Mouse (Mus musculus) layer of hippocampus, postnatal 14 days (tissue): ENCODE measurements at regions not wholly inside any gene's neighbourhood (a gene's known extent, or its start where the extent isn't known, plus 50 kb on each side); places are given as distances from the start of the nearest gene placed in this dataset.

Experiments
- DNase-seq, 2 experiments: peaks; one replicate each; pipeline ENCODE4 v3.0.0; 2021 to 2022; ENCODE audit warnings: low spot score in 2 of 2, mixed read lengths in 1 of 2

DNA sequence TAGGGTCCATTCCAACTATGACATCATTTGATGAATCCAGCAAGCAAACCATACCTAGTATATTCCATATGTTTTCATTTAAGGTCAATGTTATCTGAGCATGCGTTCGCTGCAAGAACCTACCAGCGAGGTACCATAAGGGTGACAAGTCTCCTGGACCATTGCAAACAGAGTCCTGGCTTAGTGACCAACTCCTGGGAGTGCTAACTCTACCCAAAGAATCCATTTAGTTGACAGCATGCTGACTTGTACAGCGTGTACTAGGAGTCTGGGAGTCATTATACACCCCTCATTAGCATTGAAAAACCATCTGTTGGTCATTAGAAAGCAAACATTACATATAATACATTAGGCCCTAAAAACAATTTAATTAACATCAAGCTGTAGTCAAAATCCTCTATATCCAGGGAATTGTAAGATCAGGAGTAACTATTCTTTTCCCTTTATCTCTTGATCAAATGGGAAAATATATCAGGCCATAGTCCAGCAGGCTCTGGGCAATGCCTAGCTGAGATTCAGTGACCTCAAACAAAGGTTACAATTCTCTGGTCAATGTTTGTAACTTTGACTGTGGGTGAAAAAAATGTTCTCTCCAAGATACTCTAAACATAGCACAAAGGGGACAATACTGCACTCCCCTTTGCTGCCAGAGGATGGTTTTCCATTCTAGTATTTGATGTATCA, 255.9 kb upstream of the Ldb2 start:
- no peak for DNase-seq

DNA sequence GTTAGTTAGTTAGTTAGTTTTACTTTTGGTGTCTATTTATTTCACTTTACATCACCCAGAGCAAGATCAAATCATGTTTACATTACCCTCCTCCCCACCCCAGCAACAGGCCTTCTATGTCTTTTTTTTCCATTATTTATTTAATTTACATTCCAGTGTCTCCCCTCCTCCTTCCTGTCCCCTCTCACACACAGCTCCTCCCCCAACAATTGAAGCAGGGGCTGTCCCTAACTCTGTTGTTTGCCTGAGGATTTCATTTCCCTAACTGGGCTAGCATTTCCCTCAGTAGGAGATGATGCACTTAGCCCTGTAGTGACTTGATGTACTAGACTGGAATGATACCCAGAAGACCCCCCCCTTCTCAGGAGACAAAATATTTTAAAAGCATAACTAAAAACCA, 249.9 kb upstream of the Ldb2 start:
- DNase-seq: no peak

DNA sequence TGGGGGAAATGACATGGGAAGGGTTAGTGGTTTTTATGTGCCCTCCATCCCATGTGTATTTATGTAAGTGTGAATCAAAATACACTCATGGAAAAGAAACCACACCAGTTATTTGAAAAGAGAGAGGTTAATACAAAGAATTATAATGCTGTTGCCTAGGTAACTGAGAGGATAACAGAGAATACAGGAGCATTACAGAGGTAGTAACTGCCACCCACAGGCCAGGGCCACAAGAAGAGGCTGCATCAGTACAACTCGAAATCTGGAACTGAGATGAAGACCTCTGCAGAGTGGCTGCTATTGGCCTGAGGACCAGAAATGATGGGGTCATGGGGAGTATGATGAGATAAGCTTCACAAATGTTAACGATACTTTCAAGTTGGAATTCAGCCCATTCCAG, 243.4 kb upstream of the Ldb2 start:
- DNase-seq: no peak

DNA sequence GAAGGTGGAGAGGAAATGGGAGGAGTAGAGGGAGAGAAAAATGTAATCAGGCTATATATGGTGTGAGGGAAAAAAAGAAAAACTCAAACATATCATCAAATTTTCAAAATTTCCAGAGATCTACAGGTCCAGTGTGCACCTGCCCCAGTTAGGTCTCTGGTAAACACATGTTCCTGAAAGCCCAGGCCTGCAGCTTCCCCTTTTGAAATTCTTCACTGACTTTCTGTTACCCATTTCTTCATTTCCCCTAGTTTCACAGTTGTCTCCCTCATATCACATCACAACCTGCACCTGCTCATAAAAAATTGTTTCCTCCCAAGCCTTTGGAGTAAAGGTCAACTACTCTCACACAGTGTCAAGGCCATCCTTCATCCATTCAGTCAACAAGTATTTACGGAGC, 236.9 kb upstream of the Ldb2 start:
- DNase-seq: no peak

DNA sequence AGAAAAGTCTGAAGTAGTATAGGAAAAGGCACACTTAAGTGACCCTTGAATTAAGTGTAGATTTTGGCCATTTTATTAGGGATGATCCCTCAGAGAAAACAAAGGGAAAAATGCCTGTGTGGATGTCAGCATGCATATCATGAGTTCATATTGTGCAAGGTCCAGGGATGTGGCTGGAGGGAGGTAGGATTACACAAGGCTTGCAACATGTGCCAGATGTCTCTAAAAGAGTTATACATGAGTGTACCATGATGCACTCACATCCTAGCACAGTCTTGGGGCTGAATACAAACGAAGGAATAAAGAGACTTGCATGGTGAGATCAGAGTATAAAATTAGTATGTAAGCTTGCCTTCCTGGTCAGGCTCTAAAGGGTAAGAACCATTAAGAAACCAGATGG, 233.7 kb upstream of the Ldb2 start:
- no peak for DNase-seq

DNA sequence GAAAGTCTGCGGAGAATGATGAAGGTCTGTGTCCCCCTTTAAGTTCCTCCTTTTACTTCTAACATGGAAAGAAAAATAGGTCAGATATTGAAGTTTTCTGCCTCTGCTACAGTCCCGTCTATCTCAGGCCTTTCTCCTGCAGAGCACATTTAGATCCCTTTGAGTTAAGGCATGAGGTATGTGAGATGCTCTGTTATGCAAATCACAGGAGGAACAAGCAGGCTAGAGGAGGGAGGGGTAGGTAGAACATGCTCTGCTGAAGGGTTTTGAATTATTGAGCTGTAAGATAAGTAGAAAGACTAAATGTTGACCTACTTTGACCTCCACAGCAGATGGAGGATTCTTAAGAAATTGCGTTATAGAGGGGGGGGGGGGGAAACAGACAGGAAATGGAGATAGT, 228.4 kb upstream of the Ldb2 start:
- no peak for DNase-seq

DNA sequence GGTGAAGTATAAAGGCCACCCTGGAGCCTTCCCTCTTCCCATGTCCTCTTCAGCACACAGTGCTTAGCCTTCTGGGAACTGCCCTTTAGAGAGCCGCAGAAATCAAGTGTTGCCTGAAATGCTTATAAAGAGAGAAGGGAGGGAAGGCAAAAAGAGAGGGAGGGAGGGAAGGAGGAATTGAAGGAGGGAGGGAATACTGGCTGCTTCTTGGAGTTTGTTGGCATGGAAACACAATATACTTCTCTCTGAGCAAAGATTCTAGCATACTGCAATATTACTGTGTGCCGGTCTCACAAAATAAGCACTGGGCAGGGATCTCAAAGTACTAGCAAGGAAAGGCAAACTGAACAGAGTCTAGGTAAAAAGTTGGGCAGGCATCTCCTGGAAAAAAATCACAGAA, 225.9 kb upstream of the Ldb2 start:
- DNase-seq: no peak

DNA sequence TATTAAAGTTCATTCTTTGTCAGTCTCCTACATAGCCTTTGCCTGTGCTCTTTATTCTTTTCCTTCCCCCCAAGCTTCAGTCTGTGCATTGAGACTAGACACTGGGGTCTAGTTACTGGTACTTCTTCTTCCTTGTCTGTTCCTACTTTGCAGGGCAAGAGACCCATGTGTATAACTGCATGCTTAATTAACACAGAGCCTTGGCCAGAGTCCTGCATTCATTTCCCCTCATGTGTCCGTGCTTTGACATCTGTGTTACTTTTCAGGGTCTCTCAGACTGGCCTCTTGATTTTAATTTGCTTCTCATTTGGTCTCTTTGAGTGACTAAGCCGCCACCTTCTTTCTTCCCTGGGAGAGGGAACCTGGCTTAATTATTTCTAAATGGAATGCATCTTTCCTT, 208.4 kb upstream of the Ldb2 start:
- no peak for DNase-seq

DNA sequence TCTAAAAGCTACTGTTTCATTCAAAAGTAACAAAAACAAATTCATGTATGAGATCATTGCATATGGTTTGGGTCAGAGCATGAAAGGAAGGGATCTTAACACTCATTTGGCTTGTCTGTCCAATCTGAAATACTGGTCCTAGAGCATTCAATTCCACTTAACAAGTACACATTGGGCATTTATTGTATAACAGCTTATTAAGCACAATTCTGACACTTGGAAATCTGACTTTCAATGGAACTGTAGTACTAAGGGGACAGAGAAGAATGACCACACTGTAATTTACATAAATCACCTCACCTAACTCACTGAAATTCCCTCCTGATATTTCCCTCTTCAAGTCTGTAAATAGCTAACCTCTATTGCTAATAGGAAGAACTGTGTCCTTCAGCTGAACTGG, 201.5 kb upstream of the Ldb2 start:
- no peak for DNase-seq

DNA sequence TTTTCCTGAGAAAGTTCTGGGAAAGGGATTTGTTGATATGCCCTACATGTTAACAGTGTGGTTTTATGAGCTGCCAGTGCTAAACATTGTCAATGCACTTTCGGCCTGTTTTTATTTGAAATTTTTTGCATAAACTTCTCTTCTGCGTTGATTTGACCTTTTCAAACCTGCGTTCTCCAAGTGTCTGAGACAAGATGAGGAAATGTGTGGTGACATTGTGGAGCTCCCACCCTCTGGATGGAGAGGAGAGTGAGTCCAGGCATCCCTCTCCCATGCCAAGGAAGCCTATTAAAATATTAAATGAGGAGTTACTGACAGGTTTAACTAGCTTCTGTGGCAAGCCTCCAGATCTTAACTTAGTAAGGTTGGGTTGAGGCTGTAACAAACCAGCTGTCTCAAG, 199.6 kb upstream of the Ldb2 start:
- no peak for DNase-seq

DNA sequence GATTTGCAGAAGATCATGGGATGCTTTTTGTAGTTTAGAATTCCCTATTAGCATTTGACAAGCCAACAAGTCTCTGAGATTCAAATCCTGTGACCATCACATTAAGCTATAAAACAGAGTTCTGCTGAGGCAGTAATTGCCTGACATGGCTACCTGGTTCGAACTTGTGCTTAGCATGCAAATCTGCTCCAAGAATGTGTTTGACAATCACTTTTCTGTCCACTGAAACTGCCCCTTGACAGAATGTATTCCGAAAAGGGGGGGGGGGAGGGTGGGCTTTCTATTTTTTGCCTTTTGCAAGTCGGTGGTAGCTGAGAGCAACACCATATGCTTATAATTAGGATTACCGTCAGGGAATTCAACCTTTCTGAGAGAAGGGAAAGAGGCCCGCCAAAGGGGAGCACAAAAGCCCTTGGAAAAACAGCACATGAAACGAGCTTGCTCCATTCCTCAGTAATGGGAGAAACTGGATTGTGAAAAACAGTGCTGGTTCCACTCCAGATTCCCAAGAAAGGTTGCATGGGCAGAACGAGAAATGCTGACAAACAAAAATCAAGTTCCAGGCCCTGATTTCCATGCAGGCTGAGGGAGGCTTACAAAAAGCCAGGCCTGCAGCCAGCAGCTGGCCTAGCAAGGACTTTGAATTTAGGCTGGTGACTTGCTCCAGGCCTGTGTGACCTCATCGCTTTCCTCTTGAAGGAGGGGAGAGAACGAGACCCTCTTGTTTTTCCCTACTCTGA, 176.1 kb upstream of the Ldb2 start:
- DNase-seq: peak; percentile 11 to 64

DNA sequence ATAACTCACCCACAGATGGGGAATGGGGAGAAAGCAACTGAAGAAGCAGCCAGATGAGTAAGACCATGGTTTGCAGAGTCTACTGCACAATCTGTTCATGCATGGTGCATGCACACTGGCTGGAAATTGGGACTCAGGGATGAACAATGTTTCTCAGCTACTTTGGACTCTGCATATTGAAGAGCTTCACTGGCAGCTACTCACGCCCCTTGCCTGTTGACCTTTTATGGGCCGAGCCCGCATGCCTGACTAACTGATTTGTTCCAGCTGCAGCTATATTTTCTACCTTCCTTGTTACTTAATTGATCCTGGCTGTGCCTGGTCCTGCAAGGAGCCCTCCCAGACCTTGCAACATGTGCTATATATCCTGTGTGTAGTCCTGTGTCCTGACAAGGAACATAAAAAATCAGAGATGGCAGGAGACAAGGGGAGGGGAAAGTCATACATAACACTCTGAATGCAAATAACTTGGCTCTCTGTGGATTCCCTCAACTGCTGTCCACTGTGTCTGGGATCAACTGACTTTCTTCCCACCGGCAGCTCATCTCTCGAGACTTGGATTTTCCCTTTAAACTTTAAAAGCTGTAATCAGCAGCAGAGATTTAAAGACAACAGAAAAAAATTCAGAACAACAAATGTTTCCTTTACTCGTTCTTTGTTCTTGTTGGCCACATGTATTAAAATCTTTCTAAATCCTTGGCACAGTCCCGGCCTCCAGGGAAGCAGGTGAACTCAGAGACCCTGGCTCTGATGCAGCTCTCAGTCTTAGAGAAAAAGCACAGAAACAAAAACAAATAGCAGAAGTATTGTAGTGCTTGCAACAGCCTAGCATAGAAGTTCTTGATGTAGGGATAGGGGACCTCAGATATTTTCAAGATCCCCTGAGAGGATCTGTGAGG, 143.8 kb upstream of the Ldb2 start:
- no peak for DNase-seq

DNA sequence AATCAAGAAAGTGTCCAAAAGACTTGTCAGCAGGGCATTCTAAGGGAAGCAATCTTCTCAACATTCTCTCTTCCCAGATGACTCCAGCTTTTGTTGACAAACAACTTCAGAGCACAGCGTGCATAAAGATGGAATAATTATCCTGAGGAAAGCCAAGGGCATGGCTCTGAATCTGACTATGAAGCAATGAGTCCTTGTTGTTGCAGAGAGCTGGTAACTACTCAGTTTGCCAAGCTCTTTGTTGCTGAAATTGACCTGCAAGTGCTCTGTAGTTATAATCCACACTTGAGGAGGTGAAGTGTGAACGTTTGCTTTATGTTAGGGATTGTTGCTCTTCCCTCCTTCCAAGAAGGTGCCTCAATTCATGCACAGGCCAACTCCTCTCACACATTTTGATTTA, 143.1 kb upstream of the Ldb2 start:
- no peak for DNase-seq

DNA sequence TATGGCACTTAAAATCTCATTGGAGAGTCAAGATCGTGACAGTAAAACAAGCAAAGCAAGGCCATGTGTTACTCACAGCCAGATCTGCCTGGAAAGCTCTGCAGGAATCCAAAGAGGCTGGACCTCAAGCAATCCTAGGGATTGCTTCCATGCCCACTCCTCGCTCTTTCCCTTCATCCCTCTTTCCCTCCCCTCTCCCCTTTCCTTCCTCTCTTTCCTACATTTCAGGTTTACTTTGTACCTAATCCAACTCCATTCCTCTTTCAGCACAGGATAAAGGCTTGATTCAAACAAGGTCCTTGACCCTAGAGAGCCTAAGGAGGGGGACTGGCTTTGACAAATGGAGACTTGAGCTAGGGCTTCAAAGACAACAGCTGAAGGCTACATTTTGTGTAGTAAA, 126.0 kb upstream of the Ldb2 start:
- DNase-seq: no peak

DNA sequence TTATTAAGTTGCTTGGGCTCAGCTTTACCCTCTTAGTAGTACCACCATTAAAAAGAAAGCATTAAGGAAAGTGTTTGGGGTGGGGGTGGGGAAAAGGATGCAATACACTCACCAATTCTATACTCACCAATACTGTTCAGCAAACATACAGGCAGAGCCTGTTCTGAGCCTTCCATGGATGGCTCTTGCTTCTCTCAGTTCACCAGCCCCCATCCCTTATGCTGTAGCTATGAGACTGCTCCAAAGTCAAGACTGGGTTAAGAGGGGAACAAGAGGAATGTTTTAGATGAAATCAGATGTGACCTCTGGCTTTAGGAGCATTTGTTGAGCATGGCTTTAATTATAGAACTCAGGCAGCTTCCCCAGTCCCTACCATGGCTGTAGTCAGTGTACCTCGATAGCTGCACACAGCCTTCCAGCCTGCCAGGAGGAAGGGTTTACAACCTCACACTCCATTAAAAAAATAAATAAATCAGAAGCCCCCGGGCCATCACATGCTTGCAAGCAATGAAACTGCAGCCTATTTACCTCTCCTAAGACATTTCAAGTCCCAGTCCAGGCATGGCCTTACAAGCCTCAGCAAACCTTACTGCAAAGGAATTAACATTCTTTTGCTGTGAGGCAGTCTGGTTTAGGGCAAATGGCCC, 122.8 kb upstream of the Ldb2 start:
- no peak for DNase-seq

DNA sequence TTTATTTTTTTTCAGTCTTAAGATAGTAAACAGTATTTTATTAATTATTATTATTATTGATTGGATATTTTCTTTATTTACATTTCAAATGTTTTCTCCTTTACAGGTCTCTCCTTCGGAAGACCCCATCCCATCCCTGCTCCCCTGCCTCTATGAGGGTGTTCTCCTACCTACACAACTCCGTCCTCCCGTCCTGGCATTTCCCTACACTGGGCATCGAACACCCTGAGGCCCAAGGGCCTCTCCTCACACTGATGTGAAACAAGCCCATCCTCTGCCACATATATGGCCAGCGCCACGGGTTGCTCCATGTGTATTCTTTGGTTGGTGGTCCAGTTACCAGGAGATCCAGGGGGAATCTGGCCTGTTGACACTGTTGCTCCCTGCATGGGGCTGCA, 118.3 kb upstream of the Ldb2 start:
- no peak for DNase-seq

DNA sequence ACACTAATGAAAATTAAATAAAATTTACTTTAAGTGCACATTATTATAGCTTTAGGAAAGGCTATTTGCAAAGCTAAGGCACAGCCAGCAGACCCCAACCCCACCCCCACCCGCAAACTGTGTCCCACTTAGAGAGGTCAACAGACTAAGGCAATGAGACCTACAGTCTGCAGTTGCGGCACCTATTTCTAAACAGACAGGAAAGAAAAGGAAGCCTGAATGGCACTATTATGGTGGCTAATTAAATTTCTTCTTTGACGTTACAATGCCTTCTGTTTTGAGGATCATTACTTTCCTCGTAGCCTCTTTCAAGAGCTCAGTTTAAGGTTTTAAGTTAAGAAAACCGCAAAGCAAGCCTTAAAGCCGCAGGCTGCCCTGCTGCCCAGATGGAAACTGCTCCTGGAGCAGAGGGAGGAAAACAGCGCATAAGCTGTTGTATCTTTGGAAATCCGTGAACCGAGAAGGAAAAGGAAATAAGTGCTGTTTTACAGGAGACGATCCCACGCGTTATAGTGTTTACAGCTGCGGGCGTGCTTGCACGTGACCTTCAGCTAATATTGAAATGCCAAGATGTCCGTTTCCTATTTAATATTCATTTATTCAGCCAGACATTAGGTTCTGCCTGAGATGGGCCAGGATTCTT, 117.8 kb upstream of the Ldb2 start:
- peak in 1 of 2 experiments; percentile 22 for DNase-seq

DNA sequence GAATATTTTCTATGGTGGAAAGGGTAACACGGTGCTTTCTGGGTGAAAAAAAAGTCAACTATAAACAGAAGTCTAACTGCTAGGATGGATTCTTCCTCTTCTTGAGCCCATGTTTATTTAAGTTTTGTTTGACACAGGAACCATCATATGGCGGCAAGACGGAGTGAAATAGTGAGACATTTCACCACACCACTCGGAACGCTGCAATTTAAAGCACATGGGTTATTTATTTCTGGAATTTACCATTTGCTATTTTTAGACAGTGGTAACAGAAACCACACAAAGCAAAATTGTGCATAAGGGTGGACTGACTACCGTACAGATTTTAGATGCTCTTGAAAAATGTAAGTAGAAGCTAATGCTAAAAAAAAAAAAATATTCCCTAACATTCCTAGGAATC, 103.1 kb upstream of the Ldb2 start:
- DNase-seq: no peak

DNA sequence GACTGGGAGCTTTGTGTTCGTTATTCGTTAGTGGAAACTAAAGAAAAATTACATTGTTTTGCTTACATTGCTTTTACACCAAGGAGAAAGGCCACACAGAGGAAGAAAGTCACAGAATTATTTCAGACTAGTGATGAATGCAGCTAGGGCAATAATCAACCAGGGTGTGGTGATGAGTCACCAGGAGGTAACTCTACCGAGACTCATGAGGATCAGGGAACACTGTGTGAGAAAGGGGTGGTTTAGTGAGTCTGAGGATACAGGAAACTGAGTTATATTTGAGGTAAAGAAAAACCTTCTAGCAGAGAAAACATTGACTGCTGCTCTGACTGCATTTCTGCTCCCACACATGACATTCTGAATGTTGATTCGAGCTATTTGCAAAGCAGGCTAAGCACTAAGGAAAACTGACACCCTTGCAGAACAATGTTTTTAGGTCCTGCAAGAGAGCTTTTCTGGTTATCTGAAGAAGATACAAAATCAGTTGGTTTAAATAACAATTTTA, 87.1 kb upstream of the Ldb2 start:
- DNase-seq: no peak

DNA sequence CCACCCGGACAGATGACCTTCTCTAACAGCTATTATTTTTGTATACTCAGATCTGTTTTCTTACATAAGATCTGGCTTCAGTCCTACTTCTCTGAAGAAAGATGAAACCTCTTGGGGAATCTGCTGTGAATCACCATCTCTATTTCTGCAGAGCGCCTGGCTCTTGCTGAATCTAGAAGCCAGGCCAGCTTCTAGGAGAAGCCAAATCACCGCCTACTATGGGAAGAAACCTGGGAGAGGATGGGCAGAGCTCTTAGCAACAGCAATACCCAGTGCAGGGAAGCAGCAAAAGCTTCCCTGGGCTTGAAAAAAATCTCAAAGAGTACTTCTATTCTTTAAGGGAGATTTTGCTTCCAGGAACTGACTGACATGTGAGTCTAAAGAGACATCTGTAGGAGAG, 77.5 kb upstream of the Ldb2 start:
- peak; percentile 21 to 68 for DNase-seq

DNA sequence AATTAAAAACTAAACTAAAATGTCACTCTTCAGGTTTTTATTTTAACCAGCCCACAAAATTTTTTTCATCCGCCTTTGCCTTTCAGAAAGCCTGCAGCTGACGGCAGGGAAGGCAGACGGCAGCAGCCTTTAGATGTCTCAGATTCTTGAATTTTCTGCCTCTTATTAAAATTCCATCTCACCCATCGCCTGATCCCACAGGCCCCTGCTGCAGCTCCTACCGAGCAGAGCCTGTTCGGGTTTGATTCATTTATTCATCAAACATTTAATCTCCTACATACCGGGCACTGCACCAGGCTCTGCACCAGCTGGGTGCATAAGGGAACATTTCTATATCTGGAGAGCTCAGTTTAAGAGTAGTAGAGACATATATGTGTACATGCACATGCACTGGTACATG, 72.8 kb upstream of the Ldb2 start:
- peak in 1 of 2 experiments; percentile 18 for DNase-seq
